Mouse (Mus musculus) forebrain, embryonic 16.5 days (tissue): ENCODE data around the gene Mettl26. TPM values are rescaled to one million over a fixed set of nuclear protein-coding genes. Genes with fewer than 3 reads are reported as not detected.

ENCODE experiments used
- ATAC-seq: fragments of 200-750 bp; cut with Nextera tagmentation; 2 replicates; pipeline ENCODE4 v1.8.0; 2017; ENCODE audit warnings: mild to moderate bottlenecking, moderate library complexity
- H3K27ac ChIP-seq: fragments of 300-500 bp; sonication (generic); 2 replicates; pipeline ENCODE4 v1.5.1; 2014; ENCODE audit warnings: low read length, control low read depth
- H3K27me3 ChIP-seq: fragments of 300-500 bp; sonication (generic); replicated peaks from 2 replicates; pipeline ENCODE4 v1.6.1; 2014; ENCODE audit warnings: low read length; ENCODE audit not compliant: control insufficient read depth, insufficient read depth
- H3K36me3 ChIP-seq: fragments of 300-500 bp; sonication (generic); 2 replicates; pipeline ENCODE4 v1.6.1; 2014; ENCODE audit not compliant: control insufficient read depth, insufficient read depth
- H3K4me1 ChIP-seq: fragments of 300-500 bp; sonication (generic); replicated peaks from 2 replicates; pipeline ENCODE4 v1.6.1; 2014; ENCODE audit warnings: low read length; ENCODE audit not compliant: control insufficient read depth, insufficient read depth
- H3K4me2 ChIP-seq: fragments of 300-500 bp; sonication (generic); 2 replicates; pipeline ENCODE4 v1.6.1; 2014; ENCODE audit warnings: mild to moderate bottlenecking, low read length, control low read depth
- H3K4me3 ChIP-seq: fragments of 300-500 bp; sonication (generic); replicated peaks from 2 replicates; pipeline ENCODE4 v1.5.1; 2014; ENCODE audit warnings: mild to moderate bottlenecking, low read length, control low read depth
- H3K9ac ChIP-seq: fragments of 300-500 bp; sonication (generic); replicated peaks from 2 replicates; pipeline ENCODE4 v1.6.1; 2014; ENCODE audit warnings: low read depth, low read length, control low read depth
- H3K9me3 ChIP-seq: fragments of 300-500 bp; sonication (generic); 2 replicates; pipeline ENCODE4 v1.6.1; 2016; ENCODE audit warnings: low read length; ENCODE audit not compliant: control insufficient read depth
- WGBS: fragments of 180-500 bp; shearing (Covaris S2); extraction: QIAGEN DNeasy Blood & Tissue Kit; methylation state at CpG from one replicate; pipeline ENCODE4 v1.1.7; 2014; 5-methylcytosine and 5-hydroxymethylcytosine counted together
- polyA plus RNA-seq: library from polyadenylated mRNA; unstranded; fragments of >200 nt; fragmentation: Nextera tagmentation; extraction: Ambion mirVana; gene quantifications from 2 replicates; pipeline ENCODE4 v1.2.1, GENCODE M21; 2015

Gene Mettl26
- polyA plus RNA-seq, 1 experiment from 2014 or later: 59.7 TPM

GRCm38 (mm10) chr17:25887467-25887866 is 12.6 kb downstream of the Mettl26 start:
- no peak for ATAC-seq
- H3K27me3 ChIP-seq: no peaks in the 10 kb centered on the region
- no peaks in the 10 kb centered on the region for H3K9me3 ChIP-seq
- H3K36me3 ChIP-seq: peaks cover 6% of the 10 kb centered on the region
- no peak overlapping the region for H3K4me2 ChIP-seq
- H3K4me1 ChIP-seq: 0 out of 2 replicates have a peak, but pooled peaks cover 2% of the 10 kb centered on the region
- H3K27ac ChIP-seq: no peak overlapping the region; the same call in 1 of the 2 replicates
- 76% methylated on average over 10 of the region's 10 CpGs for WGBS
- no peak overlapping the region for H3K9ac ChIP-seq
- H3K4me3 ChIP-seq: no peak overlapping the region

- Histone ChIP-seq H3K9ac (no peak overlapping the region), H3K27ac (peak overlapping the region; percentile 14; the same call in 1 of the 2 replicates), H3K4me2 (no peak overlapping the region), H3K4me3 (no peak overlapping the region), H3K36me3 (peaks cover 4% of the 10 kb centered on the region), H3K9me3 (no peaks in the 10 kb centered on the region), H3K4me1 (0 out of 2 replicates have a peak, but pooled peaks cover 2% of the 10 kb centered on the region), H3K27me3 (no peaks in the 10 kb centered on the region)
- 78% methylated on average over 3 of the region's 3 CpGs for WGBS
- no peak for ATAC-seq
These were observed 14.0 kb downstream of the Mettl26 start for GRCm38 (mm10) chr17:25888837-25889236.

- peak; percentile 86 for ATAC-seq
- H3K9ac ChIP-seq: no peak overlapping the region
These were observed 19.2 kb downstream of the Mettl26 start for GRCm38 (mm10) chr17:25893975-25894617.

GRCm38 (mm10) chr17:25895415-25895814 is 20.5 kb downstream of the Mettl26 start:
- Histone ChIP-seq H3K9me3 (no peaks in the 10 kb centered on the region), H3K27ac (no peak overlapping the region)

More at GRCm38 (mm10) chr17:25893975-25894617, 19.2 kb downstream of the Mettl26 start:
- Histone ChIP-seq H3K36me3 (peaks cover 4% of the 10 kb centered on the region), H3K4me1 (0 out of 2 replicates have a peak, but pooled peaks cover 4% of the 10 kb centered on the region), H3K4me2 (no peak overlapping the region), H3K4me3 (no peak overlapping the region), H3K27ac (peak overlapping the region; percentile 16), H3K27me3 (no peaks in the 10 kb centered on the region), H3K9me3 (no peaks in the 10 kb centered on the region)
- WGBS: 33% methylated on average over 2 of the region's 2 CpGs

GRCm38 (mm10) chr17:25895891-25896290 is 21.0 kb downstream of the Mettl26 start:
- ATAC-seq: no peak
- no peak overlapping the region for H3K4me2 ChIP-seq
- 72% methylated on average over 12 of the region's 12 CpGs for WGBS

More at GRCm38 (mm10) chr17:25895415-25895814, 20.5 kb downstream of the Mettl26 start:
- H3K4me1 ChIP-seq: 0 out of 2 replicates have a peak, but pooled peaks cover 4% of the 10 kb centered on the region
- WGBS: 40% methylated on average over 2 of the region's 2 CpGs
- no peak for ATAC-seq
- no peak overlapping the region for H3K9ac ChIP-seq
- H3K36me3 ChIP-seq: no peaks in the 10 kb centered on the region
- H3K4me2 ChIP-seq: no peak overlapping the region
- no peak overlapping the region for H3K4me3 ChIP-seq
- no peaks in the 10 kb centered on the region for H3K27me3 ChIP-seq

GRCm38 (mm10) chr17:25900193-25900592 is 25.3 kb downstream of the Mettl26 start:
- Histone ChIP-seq H3K27me3 (no peaks in the 10 kb centered on the region), H3K4me2 (no peak overlapping the region), H3K9me3 (no peaks in the 10 kb centered on the region), H3K36me3 (no peaks in the 10 kb centered on the region), H3K4me1 (no peaks in the 10 kb centered on the region), H3K9ac (no peak overlapping the region), H3K4me3 (no peak overlapping the region), H3K27ac (no peak overlapping the region)
- ATAC-seq: no peak
- WGBS: 100% methylated on average over 1 of the region's 1 CpGs

More at GRCm38 (mm10) chr17:25895891-25896290, 21.0 kb downstream of the Mettl26 start:
- H3K9me3 ChIP-seq: no peaks in the 10 kb centered on the region
- H3K36me3 ChIP-seq: no peaks in the 10 kb centered on the region
- no peak overlapping the region for H3K9ac ChIP-seq
- H3K4me1 ChIP-seq: 0 out of 2 replicates have a peak, but pooled peaks cover 4% of the 10 kb centered on the region
- no peaks in the 10 kb centered on the region for H3K27me3 ChIP-seq
- no peak overlapping the region for H3K4me3 ChIP-seq
- no peak overlapping the region for H3K27ac ChIP-seq

- Histone ChIP-seq H3K27me3 (no peaks in the 10 kb centered on the region), H3K4me2 (no peak overlapping the region), H3K9me3 (no peaks in the 10 kb centered on the region), H3K4me3 (no peak overlapping the region), H3K36me3 (no peaks in the 10 kb centered on the region), H3K4me1 (no peaks in the 10 kb centered on the region), H3K9ac (no peak overlapping the region), H3K27ac (no peak overlapping the region)
- ATAC-seq: no peak
- 93% methylated on average over 3 of the region's 3 CpGs for WGBS
These were observed 28.2 kb downstream of the Mettl26 start for GRCm38 (mm10) chr17:25903061-25903460.

- Histone ChIP-seq H3K27me3 (no peaks in the 10 kb centered on the region), H3K27ac (no peak overlapping the region), H3K4me1 (no peaks in the 10 kb centered on the region), H3K4me3 (no peak overlapping the region), H3K9me3 (no peaks in the 10 kb centered on the region), H3K36me3 (no peaks in the 10 kb centered on the region), H3K4me2 (no peak overlapping the region), H3K9ac (no peak overlapping the region)
- 87% methylated on average over 2 of the region's 2 CpGs for WGBS
- no peak for ATAC-seq
These were observed 32.8 kb downstream of the Mettl26 start for GRCm38 (mm10) chr17:25907640-25908039.

- H3K9ac ChIP-seq: no peak overlapping the region
- H3K27me3 ChIP-seq: no peaks in the 10 kb centered on the region
- no peaks in the 10 kb centered on the region for H3K9me3 ChIP-seq
- ATAC-seq: no peak
- H3K4me3 ChIP-seq: no peak overlapping the region
- no peaks in the 10 kb centered on the region for H3K36me3 ChIP-seq
- 91% methylated on average over 4 of the region's 4 CpGs for WGBS
- no peak overlapping the region for H3K27ac ChIP-seq
- H3K4me2 ChIP-seq: no peak overlapping the region
- H3K4me1 ChIP-seq: no peaks in the 10 kb centered on the region
These were observed 36.9 kb downstream of the Mettl26 start for GRCm38 (mm10) chr17:25911816-25912215.
